Mouse (Mus musculus): ENCODE results near the gene Myzap. TPM values are rescaled to one million over a fixed set of nuclear protein-coding genes. Genes with fewer than 3 reads are reported as not detected.

The Myzap gene
- polyA plus RNA-seq, 1 experiment = 8.7 TPM

DNA sequence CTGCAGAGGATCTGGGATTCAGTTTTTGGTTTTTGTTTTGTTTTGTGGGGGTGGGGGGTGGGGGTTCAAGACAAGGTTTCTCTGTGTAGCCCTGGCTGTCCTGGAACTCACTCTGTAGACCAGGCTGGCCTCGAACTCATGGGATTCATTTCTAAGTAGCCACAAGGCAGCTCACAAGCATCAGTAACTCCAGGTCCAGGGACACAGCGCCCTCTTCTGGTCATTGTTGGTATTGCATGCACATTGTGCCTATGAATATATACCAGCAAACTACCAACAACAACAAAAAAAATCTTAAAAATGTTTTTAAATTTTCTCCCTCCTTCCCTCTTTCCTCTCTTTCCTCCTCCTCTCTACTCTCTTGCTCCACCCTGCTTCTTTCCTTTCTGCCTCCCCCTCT lies 22.5 kb upstream of the Myzap start:
- no peak overlapping the region for H3K4me3 ChIP-seq (replicated peaks; ENCODE audit: control insufficient read depth, low read depth, low read length)
- WGBS = 19% methylated on average over 2 of the region's 2 CpGs
- peak; percentile 76 for TF ChIP-seq CTCF (IDR thresholded peaks at IDR 0.05; ENCODE audit: control insufficient read depth, insufficient read depth, low read length)
- TF ChIP-seq POLR2A (IDR thresholded peaks at IDR 0.05; ENCODE audit: borderline replicate concordance, control insufficient read depth, low read depth, low read length) = no peak

GRCm38 (mm10) chr9:71612981-71613380 lies 20.8 kb upstream of the Myzap start:
- H3K27ac ChIP-seq (ENCODE audit: control insufficient read depth, insufficient read depth, low read depth, low read length, poor library complexity) = no peak overlapping the region
- H3K4me3 ChIP-seq (replicated peaks; ENCODE audit: control insufficient read depth, low read depth, low read length) = no peak overlapping the region
- 80% methylated on average over 6 of the region's 6 CpGs for WGBS
- H3K4me1 ChIP-seq (ENCODE audit: control insufficient read depth, insufficient read depth, low read length) = no peaks in the 10 kb centered on the region
- TF ChIP-seq POLR2A (IDR thresholded peaks at IDR 0.05; ENCODE audit: borderline replicate concordance, control insufficient read depth, low read depth, low read length) (no peak), CTCF (IDR thresholded peaks at IDR 0.05; ENCODE audit: control insufficient read depth, insufficient read depth, low read length) (peak; percentile 66)

More for the DNA sequence above, 22.5 kb upstream of the Myzap start:
- H3K27ac ChIP-seq (ENCODE audit: control insufficient read depth, insufficient read depth, low read depth, low read length, poor library complexity) = no peak overlapping the region
- no peaks in the 10 kb centered on the region for H3K4me1 ChIP-seq (ENCODE audit: control insufficient read depth, insufficient read depth, low read length)

GRCm38 (mm10) chr9:71611876-71612275 lies 19.7 kb upstream of the Myzap start:
- Histone ChIP-seq H3K27ac (ENCODE audit: control insufficient read depth, insufficient read depth, low read depth, low read length, poor library complexity) (no peak overlapping the region), H3K4me1 (ENCODE audit: control insufficient read depth, insufficient read depth, low read length) (no peaks in the 10 kb centered on the region), H3K4me3 (replicated peaks; ENCODE audit: control insufficient read depth, low read depth, low read length) (no peak overlapping the region)
- whole genome bisulfite sequencing = 88% methylated on average over 4 of the region's 4 CpGs
- TF ChIP-seq POLR2A (IDR thresholded peaks at IDR 0.05; ENCODE audit: borderline replicate concordance, control insufficient read depth, low read depth, low read length) (no peak), CTCF (IDR thresholded peaks at IDR 0.05; ENCODE audit: control insufficient read depth, insufficient read depth, low read length) (no peak)

- Histone ChIP-seq H3K27ac (ENCODE audit: control insufficient read depth, insufficient read depth, low read depth, low read length, poor library complexity) (no peak overlapping the region), H3K4me3 (replicated peaks; ENCODE audit: control insufficient read depth, low read depth, low read length) (no peak overlapping the region), H3K4me1 (ENCODE audit: control insufficient read depth, insufficient read depth, low read length) (no peaks in the 10 kb centered on the region; the same call in 1 of the 2 replicates)
- WGBS = 81% methylated on average over 6 of the region's 6 CpGs
- TF ChIP-seq POLR2A (IDR thresholded peaks at IDR 0.05; ENCODE audit: borderline replicate concordance, control insufficient read depth, low read depth, low read length) (no peak), CTCF (IDR thresholded peaks at IDR 0.05; ENCODE audit: control insufficient read depth, insufficient read depth, low read length) (no peak)
Observed at GRCm38 (mm10) chr9:71609010-71609409, 16.9 kb upstream of the Myzap start.

DNA sequence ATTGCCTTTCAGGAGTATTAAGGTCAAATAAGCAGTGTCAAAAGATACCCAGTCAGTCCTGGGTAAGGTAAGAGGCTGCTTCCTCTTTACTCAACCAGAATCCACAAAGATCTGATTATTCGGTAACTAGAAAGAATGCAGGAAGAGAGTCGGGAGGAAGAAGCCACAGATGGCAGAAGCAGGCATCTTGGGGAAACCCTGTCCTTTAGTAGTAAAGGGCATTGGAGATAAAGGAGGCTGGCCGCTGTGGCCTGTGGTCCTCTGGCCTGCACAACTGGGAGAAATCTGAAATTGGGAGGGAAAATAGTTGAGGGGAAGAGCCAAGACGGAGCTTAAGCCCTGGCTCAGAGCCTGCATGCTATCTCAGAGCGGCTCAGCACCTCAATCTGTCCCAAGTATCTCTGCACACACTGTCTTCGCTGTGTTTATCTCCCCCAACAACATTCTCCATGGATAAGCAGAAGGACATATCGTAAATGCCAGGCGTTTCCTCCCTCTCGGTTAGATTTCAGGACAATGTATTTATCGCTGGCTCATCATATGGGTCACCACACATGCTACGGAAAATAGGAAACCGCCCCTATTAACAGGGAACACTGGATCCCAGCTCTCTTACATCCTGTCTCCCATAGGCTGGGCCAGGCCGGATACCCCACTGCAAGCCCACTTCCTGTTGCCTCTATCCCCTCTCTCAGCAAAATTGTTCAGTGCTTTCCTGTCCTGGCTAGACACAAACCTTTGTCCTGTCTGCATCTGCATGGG lies 14.3 kb upstream of the Myzap start:
- 6% methylated on average over 13 of the region's 13 CpGs for WGBS
- Histone ChIP-seq H3K4me3 (replicated peaks; ENCODE audit: control insufficient read depth, low read depth, low read length) (no peak overlapping the region), H3K27ac (ENCODE audit: control insufficient read depth, insufficient read depth, low read depth, low read length, poor library complexity) (no peak overlapping the region), H3K4me1 (ENCODE audit: control insufficient read depth, insufficient read depth, low read length) (no peaks in the 10 kb centered on the region; the same call in none of the 2 replicates)
- TF ChIP-seq POLR2A (IDR thresholded peaks at IDR 0.05; ENCODE audit: borderline replicate concordance, control insufficient read depth, low read depth, low read length) (no peak), CTCF (IDR thresholded peaks at IDR 0.05; ENCODE audit: control insufficient read depth, insufficient read depth, low read length) (no peak)

GRCm38 (mm10) chr9:71604914-71605635 lies 12.9 kb upstream of the Myzap start:
- TF ChIP-seq POLR2A (IDR thresholded peaks at IDR 0.05; ENCODE audit: borderline replicate concordance, control insufficient read depth, low read depth, low read length) = no peak
- no peak for TF ChIP-seq CTCF (IDR thresholded peaks at IDR 0.05; ENCODE audit: control insufficient read depth, insufficient read depth, low read length)
- WGBS = 57% methylated on average over 6 of the region's 6 CpGs
- Histone ChIP-seq H3K4me3 (replicated peaks; ENCODE audit: control insufficient read depth, low read depth, low read length) (no peak overlapping the region), H3K4me1 (ENCODE audit: control insufficient read depth, insufficient read depth, low read length) (no peaks in the 10 kb centered on the region; the same call in none of the 2 replicates), H3K27ac (ENCODE audit: control insufficient read depth, insufficient read depth, low read depth, low read length, poor library complexity) (no peak overlapping the region)

DNA sequence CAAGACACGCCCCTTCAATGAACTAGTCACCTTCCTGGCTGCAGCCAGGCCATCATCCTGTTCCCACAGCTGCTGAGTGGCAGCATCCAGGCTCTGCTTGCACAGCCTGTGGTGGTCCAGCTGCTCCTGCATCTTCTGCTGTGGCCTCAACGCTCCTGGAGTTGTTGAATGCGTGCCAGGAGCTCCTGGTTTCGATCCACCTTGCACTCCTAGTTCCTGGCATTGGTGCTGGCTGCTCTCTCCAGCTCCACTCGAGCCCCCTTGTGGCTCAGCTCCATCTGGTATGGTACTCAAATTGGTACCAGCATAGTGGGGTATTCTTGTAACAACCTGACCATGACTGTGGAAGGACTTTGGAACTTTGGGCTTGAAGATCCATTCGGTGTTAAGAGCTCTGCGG lies 7.7 kb upstream of the Myzap start:
- H3K4me3 ChIP-seq (replicated peaks; ENCODE audit: control insufficient read depth, low read depth, low read length) = no peak overlapping the region
- no peaks in the 10 kb centered on the region; the same call in 1 of the 2 replicates for H3K4me1 ChIP-seq (ENCODE audit: control insufficient read depth, insufficient read depth, low read length)
- H3K27ac ChIP-seq (ENCODE audit: control insufficient read depth, insufficient read depth, low read depth, low read length, poor library complexity) = no peak overlapping the region
- TF ChIP-seq CTCF (IDR thresholded peaks at IDR 0.05; ENCODE audit: control insufficient read depth, insufficient read depth, low read length) (no peak), POLR2A (IDR thresholded peaks at IDR 0.05; ENCODE audit: borderline replicate concordance, control insufficient read depth, low read depth, low read length) (no peak)
- 72% methylated on average over 7 of the region's 7 CpGs for WGBS

DNA sequence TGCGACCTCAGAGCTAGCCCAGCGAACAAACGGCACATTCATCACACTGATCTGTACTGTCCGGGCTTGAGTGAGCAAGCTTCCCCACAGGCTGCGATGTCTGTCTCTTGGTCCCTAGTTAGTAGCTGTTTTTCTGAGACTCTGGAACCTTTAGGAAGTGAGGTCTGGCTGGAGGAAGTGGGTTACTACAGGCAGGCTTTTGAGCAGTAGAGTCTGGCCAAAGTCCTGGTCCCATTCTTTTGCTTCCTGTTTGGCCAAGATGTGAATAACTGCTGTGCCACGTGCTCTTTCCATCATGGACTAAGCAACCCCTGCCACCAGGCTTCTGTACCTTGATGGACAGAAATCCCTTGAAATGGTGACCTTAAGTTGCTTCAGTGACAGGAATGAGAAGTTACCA lies 4.7 kb upstream of the Myzap start:
- Histone ChIP-seq H3K4me3 (replicated peaks; ENCODE audit: control insufficient read depth, low read depth, low read length) (no peak overlapping the region), H3K27ac (ENCODE audit: control insufficient read depth, insufficient read depth, low read depth, low read length, poor library complexity) (no peak overlapping the region), H3K4me1 (ENCODE audit: control insufficient read depth, insufficient read depth, low read length) (no peaks in the 10 kb centered on the region)
- TF ChIP-seq CTCF (IDR thresholded peaks at IDR 0.05; ENCODE audit: control insufficient read depth, insufficient read depth, low read length) = no peak
- no peak for TF ChIP-seq POLR2A (IDR thresholded peaks at IDR 0.05; ENCODE audit: borderline replicate concordance, control insufficient read depth, low read depth, low read length)
- WGBS = 48% methylated on average over 6 of the region's 6 CpGs

All from bone marrow, adult 2 months (tissue).